Mouse (Mus musculus) regulatory T cell (primary cell): ENCODE measurements at regions not wholly inside any gene's neighbourhood (a gene's known extent, or its start where the extent isn't known, plus 50 kb on each side); places are given as distances from the start of the nearest gene placed in this dataset.

Experiments
- in situ Hi-C: fragments of 300-600 bp; cut with MboI, MseI; formaldehyde crosslinking; loops from one replicate; pipeline ENCODE4 v1.15.1; 2025; ENCODE audit warnings: high pct_unique_total_duplicates

DNA sequence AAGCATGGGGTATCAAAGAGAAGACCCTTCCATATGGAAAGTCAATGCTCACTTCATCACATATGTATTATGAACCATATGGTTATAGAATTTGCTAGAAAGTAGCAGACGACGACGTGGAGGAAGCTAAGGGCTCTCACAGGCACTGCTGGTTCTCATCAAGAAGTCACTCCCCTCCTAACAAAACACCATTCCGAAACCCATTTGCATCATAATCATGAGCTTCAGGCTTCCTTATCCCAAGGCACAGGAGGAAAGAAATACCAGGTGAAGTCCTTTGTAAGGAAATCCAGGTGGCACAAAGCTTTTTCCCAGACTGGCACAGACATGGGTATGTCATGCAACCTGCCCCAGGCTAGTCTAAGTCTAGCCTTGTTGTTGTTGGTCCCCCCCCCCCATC lies 513.1 kb downstream of the Kctd12 start:
- in situ Hi-C loops = no loop called here

DNA sequence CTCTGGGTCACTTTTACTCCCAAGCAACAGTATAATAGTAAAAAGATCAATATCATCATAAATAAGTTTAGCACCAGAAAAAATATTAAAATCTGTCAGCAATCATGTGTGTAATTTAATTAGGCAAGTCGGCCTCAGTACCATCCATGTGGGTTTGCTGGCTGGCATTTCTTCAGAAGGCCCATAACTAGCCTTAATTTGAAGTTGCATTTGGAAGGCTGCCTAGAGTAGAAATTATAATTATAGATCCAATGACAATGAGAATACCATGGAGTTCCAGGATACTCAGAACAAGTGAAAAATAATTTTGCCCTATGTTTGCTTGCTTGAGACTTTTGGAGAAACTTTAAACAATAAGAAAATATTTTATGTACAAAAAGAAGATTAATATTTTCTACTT lies 521.4 kb downstream of the Kctd12 start:
- in situ Hi-C loops = no loop called here

DNA sequence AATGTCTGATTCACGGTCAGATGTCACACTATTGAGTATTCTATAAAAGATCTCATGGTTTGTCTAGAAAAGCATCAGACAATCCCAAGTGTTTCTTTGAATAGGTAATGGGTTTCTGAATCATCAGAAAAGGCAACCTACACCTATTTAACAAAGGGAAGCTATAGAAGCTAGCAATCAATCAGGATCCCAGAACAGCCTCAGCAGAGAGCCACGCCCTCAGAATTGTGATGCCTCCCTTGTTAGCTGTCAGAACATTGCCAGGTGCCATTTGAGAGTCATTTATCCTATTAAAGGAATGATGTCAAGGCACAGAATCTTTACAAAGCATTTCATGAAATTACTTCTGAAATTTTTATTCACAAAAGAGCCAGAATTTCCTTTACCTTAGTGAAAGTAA lies 542.7 kb downstream of the Kctd12 start:
- in situ Hi-C loops = no loop called here

DNA sequence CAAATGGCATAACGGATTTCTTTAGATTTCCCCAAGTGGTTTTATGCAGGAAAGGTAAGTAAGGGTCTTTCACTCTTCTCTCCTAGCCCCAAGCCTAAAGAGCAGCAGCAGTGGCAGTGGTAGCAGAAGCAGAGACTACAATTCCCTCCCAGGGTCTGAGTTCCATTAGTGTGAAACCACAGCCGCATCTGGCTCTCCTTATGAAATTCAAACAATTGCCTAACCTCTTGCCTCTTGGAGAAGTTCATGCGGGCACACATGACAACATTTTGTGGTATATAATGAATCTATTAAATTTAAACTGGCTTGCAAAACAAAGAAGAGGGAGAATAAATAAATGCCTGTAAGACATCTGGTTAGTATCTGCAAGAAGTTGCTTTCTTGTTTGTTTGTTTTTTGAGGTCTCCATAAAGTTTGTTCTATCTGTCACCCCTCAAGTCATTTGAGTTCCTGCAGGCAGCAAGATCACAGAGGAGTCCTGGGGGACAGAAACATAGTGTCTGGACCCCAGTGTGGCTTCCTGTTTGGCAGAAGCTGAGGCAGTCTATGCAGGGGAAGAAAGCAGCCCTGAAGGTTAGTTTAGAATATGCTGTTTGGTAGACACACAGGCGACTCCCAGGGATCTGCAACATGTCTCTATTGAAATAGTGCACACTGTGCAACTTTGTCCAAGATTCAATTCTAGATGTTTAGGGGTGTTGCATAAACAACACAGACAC lies 578.9 kb downstream of the Kctd12 start:
- in situ Hi-C loops = no loop called here

DNA sequence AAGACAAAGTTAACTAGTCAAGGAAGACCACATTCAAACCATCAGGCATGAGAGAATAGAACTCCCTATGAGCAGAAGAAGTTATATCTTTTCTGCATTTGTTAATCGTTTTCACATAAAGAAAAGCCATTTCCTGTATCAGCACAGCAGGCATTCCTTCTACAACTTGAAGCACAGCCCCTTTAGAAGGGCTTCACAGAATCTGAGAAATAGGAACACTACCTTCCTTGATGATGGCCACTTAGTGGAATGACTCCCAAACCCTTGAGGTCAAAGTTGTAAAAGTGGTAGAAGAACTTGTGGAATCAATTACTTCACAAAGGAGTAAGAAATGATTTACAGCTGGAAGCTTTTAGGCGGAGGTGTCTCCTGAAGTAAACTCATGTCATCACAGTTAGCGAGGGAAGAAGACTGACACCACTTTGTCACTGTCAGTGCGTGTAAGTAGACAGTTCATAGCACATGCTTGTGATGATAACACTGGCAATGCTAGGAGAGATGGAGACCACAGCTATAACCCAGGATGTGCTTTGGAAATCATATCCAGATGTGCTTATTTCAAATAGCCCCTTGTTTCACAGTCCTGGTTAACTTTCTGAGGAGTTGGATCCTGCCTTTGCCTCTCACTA lies 580.3 kb downstream of the Kctd12 start:
- in situ Hi-C loops = no loop called here

DNA sequence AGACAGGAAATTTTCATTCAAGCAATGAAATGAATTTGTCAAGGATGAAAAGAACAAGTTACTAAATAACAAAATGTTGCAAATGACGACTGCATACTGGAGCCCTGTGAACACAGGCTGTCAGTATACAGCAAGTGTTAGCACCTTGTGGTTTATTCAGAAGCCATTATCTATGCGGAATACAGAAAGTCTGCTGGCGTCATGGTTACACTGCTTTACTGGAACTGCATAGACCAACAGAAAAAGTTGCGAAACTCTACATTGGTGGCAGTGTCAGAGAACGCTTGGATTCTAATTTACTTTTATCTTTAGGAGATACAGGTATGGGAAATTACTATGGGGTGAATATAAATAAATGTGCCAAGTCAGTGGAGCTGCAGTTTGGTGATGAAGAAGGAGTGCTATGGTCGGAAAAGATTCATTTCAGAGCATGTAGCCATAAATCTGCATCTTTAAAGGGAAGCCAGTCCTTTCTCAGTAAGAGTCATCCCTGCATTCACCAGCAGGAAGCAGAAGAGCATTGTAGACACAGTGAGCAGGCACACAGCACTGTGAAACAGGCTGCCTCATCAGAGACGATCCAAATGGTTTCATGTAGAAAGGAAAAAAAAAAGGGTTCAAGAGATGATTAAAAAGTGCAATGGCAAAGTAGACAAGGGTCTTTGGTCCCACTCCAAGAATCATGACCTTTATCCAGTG lies 586.3 kb downstream of the Kctd12 start:
- in situ Hi-C loops = no loop called here

DNA sequence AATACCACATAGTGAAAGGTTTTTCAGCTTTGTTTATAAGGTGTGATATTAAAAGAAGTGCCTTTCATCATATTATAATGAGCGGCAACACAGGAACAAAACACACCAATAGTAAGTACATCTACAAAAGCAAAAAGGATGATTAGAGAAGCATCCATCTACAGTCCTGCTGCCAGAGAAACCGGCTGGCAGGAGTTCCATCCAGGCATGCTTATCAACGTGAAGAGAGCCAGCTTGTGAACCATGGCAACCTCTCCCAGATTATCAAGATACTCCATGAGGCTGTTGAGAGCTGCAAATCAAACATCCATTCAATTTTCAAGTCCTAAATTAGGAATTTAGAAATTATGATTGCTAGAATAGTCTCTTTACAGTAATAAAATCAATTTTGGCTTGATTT lies 590.1 kb downstream of the Kctd12 start:
- in situ Hi-C loops = no loop called here

DNA sequence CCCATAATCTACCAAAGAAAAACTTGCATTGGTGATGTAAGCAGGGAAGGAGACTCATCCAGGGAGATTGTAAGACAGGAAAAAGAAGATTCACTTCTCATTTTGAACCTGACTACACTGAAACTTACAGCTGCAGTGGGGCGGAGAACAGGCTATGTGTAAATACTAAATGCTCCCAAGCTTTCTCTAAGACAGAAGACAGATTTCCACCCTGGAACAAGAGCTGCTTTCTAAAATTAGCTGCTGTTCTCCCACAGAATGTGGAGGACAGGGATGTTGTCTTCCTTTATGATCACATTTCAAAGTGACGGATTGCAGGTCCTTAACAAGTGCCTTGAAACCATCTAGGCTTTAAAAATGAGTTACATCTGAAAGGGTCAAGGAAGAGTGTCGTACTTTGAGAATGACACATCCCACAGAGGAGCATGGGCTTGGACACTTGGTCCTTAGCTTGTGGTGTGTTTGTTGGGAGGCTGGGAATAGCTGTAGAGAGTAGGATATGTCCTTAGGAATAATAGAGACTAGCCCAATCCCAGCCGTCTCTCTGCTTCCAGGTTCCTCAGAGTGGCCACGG lies 609.4 kb downstream of the Kctd12 start:
- in situ Hi-C loops = no loop called here

DNA sequence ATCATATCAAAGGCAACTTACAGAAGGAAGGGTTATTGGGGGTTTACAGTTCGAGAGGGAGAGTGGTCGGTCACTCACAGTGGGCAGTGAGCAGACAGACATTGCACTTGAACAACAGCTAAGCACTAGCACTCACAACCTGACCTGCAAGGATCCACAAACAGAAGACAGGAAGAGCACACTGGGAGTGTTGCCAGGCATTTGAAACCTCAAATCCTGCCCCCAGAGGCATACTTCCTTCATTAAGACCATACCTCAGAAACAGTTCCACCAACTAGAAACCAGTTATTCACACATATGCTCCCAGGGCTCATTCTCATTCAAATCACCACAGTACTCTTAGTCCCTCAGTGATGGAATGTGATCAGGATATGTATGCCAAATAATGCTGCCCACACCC lies 620.8 kb downstream of the Kctd12 start:
- in situ Hi-C loops = no loop called here

DNA sequence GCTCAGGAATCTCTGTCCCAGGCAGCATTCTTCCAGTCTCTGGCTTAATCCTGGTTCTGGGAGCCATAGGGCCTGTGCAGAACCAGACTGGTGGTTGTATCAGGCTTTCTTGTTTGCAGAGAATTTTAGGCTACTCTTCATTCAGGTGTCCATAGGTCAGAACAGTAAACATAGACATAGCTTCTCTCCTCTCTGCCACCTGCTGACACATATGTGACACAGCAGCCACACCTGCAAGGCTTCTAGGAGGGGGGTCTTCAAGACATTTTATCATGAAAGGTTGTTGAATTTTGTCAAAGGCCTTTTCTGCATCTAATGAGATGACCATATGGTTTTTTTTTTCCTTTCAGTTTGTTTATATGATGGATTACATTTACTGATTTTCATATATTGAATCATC lies 599.7 kb downstream of the Lmo7 start:
- in situ Hi-C loops = loop anchor here (25.0 kb wide), 1 partner anchor 1792 kb away; no protein-coding TSS in a partner anchor

DNA sequence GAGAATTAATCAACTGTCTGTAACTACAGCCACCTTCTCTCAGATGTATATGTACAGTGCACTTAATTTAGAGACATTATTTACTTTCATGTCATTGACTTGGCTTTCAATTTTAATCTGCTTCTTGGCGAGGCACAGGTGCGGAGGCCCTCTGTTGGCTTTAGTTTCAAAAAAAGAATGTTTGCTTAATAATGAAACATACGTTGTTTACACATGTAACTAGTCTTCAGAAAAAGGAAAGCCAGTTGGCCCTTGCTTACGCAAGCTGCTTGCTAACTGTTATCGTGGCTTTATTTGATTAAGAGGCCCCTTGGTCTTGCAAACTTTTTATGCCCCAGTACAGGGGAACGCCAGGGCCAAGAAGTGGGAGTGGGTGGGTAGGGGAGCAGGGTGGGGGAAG lies 576.6 kb downstream of the Lmo7 start:
- in situ Hi-C loops = no loop called here

DNA sequence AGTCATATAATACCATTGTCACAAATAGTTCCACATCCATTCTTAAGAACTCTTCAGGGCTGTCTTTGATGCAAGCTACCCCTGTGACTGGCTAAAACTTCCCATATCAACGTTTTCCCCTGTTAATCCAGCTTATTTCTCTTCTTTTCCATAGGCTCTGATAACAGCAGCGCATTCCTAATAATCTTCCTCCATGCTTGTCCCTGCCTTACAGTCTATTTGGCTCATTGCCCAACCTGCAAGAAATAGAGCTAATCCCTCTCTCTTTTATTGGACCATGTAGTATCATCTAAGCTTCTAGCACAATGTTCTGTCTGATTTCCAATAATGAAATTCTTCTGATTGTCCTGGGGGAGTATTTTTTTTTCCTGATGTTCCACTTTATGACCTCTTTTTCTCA lies 573.1 kb downstream of the Lmo7 start:
- in situ Hi-C loops = no loop called here

DNA sequence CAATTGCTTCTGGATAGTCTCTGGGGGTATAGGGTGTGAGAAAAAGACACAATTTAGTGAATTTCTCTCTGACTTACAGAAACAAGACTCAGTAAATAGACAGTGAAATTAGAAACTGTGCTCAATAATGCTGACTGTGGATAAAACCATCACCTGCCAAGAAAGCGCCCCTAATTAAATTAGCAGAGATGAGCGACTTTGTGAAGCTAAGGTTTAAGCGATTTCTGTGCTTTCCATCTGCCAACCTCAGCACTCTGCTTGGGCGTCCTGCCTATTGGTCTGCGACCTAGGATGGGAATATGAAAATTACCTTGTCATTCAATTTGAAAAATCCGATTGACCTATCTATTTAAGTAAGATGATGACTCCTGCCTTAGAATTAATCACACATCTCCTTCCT lies 570.5 kb downstream of the Lmo7 start:
- in situ Hi-C loops = no loop called here

DNA sequence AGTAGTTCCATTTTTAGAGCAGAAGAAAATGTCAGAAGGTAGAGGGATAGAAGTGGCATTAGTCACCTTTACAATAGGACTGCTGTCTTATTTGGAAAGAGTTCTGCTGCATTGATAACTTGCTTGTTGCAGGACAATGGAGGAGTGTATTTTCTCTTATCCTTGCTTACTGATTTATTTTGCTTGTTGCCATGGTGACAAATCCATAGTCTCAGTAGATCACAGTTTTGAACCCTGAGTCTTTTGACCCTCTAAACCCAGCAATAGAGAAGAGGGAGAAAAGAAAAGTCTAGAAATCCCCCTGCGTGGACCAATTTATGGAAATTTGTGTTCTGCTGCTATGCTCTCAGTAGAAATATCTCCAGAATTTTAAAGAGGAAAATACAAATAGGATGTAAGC lies 561.6 kb downstream of the Lmo7 start:
- in situ Hi-C loops = no loop called here

DNA sequence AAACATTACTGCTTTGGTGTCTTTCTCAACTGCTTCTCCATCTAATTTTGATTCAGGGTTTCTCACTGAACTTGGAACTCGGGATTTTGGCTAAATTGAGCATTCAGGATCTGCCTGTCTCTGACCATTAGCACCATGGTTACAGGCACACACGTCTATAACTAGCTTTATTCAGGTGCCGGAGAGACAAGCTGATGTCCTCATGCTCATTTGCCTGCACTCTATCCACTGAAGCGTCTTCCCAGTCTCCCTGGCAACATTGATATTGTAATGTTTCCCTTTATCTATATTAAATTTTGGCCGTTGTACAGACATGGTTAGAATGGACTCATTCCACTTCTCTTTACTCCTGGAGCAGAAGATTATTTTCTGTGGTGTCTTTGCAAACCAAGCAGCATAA lies 520.3 kb downstream of the Lmo7 start:
- in situ Hi-C loops = no loop called here

DNA sequence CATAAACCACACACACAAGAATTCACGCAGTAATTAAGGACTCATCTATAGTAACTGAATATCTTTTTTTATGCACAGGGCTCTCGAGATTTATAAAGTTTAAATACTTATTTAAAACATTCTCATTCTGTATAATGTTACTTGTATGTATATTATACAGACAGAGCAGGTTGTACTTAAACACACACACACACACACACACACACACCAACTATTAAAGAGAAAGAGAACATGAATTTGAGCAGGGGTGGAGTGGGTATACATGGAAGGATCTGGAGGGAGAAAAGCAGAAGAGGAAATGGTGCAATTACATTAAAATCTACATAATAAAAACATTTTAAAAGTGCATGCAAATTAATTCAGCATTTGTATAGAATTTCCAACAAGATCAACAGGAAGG lies 518.8 kb downstream of the Lmo7 start:
- in situ Hi-C loops = no loop called here

DNA sequence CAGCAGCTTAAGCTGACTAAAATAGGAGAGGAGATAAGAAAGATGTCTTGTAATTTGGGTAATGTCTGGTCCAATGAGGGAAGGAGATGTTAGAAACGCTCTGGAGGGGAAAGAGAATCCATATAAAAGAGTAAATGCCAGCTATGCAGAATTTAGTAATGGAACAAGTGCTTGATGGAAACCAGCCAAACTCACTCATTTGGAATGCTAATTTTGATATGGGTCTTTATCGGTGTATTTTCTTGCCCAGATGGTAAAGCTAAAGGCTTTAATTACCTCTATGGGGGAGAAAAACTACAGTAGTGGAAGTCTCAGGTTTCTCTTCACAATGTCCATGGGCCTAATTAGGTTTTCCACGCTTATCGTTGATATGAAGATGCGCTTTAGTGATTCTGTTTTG lies 518.3 kb downstream of the Lmo7 start:
- in situ Hi-C loops = no loop called here

DNA sequence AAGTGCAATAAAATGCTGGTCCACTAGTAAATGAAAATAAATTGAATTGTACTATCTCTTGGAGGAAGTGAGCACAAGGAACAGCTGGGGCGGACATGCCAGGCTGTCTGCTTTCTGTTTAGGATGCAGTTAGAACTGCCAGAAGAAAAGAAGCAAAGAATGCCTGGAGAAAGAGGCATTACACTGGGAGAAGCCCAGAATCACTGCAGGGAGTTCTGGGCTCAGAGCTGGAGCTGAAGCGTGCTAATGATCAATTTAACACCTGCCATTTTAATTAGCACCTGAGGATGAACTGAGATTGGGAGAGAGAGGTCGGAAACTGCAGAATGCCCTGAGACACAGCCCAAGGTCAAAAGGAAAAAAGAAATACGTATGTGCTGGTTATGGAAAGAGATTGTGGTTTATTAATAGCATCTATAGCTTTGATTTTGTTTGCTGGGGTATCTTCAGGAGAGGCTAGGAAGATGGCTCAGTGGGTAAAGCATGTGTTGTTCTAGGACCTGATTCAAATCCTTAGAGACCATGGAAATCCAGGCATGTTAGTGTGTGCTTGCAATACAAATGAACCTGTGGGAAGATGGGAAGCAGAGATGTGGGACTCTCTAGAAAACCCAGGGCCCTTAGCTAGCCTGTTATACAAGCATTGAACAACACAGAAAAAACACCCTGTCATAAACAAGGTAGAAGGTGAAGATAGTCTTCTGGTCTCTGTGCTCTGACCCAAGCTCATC lies 514.2 kb downstream of the Lmo7 start:
- in situ Hi-C loops = no loop called here

DNA sequence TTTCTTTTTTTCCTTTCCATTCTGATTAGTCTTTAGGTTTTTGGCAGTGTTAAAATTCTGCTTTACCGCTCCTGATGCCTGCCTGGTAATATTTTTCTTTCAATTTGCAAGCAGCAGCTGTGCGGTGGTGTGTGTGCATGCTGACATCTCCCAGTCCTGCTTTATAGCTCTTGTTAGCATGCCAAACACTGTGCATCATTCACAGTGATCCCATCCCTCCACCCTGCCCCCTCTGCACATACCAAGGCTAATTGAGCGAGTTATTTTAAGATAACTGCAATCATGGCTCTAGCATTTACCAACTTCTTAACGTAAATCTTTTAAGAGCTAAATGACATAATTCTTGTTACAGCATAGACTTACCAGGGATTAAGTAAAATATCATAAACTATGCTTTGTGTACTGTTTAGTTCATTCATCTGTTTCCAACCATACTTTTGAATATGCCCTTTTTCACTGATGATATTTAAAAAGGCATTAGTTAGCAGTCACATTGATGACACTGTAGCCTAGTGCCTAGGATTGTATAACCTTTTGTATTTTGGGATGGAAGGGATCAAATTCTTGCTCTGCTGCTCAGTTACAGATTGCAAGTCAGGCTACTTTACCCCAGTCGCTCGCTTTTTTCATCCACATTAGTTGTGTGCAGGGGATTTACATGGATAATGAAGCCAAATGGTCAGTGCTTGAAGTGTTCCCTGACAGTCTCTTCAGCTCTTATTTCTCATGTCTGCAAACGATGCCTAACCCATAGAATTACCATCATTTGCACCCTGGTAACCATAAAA lies 487.0 kb downstream of the Lmo7 start:
- in situ Hi-C loops = no loop called here

DNA sequence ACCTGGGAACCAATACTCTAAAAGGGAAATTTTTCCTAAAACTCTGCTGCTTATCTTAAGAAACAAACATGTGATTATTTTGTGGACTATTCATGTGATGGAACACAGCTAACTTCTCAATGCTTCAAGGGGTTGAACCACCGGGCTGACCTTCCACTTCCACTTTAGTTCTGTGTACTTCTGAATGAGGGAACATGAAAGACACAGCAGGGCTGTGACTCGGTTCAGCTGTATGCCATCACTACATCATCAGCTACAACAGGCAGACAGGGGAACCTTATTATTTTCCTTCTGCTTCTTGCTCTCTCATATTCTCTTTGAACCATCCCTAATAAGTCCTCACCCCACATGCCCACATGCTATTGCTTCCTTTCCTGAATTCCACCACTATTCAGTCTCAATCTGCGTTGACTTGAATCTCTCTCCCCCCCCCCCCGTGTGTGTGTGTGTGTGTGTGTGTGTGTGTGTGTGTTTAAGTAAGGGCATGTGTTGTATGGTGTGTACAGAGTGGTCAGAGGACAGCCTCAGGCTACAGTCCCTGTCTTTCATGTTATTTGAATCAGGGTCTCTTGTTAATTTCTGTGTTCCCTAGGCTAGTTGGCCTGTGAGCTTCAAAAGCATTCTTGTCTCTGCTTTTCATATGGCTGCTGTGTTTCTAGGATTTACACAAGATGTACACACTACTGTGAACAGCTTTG lies 485.7 kb downstream of the Lmo7 start:
- in situ Hi-C loops = no loop called here

DNA sequence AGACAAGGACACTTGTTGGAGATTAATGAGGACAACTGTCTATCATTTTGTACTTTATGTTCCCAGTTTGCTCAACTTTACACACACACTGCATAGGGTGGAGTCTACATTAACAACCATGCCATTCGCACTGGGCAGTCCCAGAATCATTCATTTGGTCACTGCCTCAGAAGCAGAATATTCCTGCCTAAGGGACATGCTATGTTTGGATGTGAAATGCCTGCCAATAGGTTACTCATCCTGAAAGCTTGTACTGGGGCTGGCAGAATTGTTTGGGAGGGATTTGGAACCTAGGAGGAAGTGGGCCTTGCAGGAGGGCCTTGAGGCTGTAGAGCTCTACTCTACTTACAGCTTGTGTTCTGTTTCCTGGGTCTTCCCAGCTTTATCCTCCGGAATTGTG lies 482.3 kb downstream of the Lmo7 start:
- in situ Hi-C loops = no loop called here
